Mouse (Mus musculus): ENCODE data around the gene Dip2b.

Gene Dip2b

DNA sequence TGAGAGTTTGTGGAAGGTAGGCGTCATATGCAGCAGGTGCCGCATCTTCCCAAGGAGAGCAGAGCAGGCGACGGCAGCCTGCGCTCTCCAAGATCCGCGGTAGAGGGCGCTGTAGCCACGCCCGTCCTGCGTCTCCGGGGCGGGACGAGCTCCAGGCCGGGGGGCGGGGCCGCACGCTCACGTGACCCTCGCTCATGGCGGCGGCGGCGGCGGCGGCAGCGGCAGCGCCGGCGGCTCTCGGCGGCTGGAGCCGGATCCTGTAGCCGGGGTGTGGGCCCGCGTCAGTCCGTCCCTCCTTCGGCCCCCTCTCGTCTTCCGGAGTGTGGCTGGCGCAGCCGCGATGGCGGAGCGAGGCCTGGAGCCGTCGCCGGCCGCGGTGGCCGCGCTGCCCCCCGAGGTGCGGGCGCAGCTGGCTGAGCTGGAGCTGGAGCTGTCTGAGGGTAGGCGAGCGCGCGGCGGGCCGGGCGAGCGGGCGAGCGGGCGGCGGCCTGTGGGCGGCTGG, at the start of gene Dip2b:
TSS of gene Dip2b (plus strand) at position 195 of the 502 bp plus-strand sequence.
- peak; percentile 85 to 93 for DNase-seq (ENCODE audit: low read depth in 1 of 2, low spot score in 2 of 2)

DNA sequence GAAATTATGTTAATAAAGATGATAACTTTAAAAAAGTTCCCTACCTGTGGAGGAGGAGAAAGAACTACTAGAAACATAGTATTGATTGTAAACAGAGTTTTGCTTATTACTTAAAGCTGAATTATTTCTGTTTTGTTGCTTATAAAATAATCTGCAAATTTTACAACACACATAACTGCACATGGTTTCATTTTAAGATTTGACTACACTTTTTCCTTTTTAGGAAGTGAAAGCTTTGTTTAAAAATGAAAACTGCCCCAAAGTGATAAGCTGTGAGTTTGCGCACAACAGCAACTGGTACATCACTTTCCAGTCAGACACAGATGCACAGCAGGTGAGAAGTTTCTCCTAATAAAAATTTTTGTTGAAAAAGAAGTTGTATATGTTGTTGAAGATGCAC, 45.4 kb upstream of the Dip2b start:
- no peak for DNase-seq (ENCODE audit: low read depth in 1 of 2, low spot score in 2 of 2)

GRCm38 (mm10) chr15:99997114-99997804, 41.2 kb upstream of the Dip2b start:
- DNase-seq (ENCODE audit: low read depth in 1 of 2, low spot score in 2 of 2): no peak

- no peak for DNase-seq (ENCODE audit: low read depth in 1 of 2, low spot score in 2 of 2)
Measured at GRCm38 (mm10) chr15:99999390-99999789, 39.1 kb upstream of the Dip2b start.

GRCm38 (mm10) chr15:100004677-100005273, 33.7 kb upstream of the Dip2b start:
- DNase-seq (ENCODE audit: low read depth in 1 of 2, low spot score in 2 of 2): no peak

DNA sequence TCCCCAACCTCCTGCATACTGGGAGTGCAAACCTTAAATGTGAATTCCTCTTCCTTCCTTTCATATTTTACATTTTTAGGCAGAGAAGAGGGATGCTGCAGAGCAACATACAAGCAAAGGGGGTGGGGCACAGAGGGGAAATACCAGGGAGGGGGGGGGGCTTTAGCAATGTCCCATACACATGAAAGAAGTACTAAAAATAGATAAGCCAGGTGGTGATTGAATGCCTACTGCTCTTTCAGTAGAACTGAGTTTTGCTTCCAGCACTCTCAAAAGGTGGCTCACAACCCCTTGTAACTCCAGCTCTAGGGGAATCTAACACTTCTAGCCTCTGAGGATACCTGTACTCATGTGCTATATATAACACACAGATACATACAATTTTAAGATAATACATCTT, 32.3 kb upstream of the Dip2b start:
- no peak for DNase-seq (ENCODE audit: low read depth in 1 of 2, low spot score in 2 of 2)

GRCm38 (mm10) chr15:100018280-100018899, 20.1 kb upstream of the Dip2b start:
- DNase-seq (ENCODE audit: low read depth in 1 of 2, low spot score in 2 of 2): no peak

DNA sequence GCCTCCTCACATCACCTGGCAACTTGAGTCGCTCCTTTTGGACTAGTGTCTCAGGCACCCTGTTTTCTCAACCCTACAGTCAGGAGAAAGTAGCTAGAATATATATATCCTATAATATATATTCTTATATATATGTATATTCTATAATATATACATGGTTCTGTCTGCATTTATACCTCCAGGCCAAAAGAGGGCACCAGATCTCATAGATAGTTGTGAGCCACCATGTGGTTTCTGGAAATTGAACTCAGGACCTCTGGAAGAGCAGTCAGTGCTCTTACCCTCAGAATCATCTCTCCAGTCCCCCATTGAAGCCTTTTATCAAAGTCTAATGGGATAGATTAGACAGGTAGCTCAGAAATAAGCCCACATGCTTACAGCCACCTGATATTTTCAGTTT, 17.3 kb upstream of the Dip2b start:
- no peak for DNase-seq (ENCODE audit: low read depth in 1 of 2, low spot score in 2 of 2)

DNA sequence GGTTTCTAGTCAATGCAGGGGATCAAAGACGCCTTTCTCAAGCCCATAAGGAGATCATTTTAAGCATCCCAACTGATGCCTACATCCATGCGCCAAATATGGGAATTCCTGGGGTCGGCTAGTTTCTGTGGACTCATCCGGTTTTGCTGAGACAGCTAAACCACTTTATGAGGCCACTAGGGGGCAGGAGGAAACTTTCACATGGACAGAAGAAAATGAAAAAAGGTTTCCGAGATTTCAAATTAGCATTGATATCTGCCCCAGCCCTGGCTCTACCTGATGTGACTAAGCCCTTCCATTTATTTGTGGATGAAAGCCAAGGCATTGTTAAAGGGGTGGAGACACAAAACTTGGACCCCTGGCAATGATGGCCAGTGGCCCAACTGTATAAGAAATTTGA, 15.5 kb upstream of the Dip2b start:
- no peak for DNase-seq (ENCODE audit: low read depth in 1 of 2, low spot score in 2 of 2)

GRCm38 (mm10) chr15:100025076-100025834, 13.2 kb upstream of the Dip2b start:
- DNase-seq (ENCODE audit: low read depth in 1 of 2, low spot score in 2 of 2): no peak

GRCm38 (mm10) chr15:100028133-100028532, 10.3 kb upstream of the Dip2b start:
- no peak for DNase-seq (ENCODE audit: low read depth in 1 of 2, low spot score in 2 of 2)

DNA sequence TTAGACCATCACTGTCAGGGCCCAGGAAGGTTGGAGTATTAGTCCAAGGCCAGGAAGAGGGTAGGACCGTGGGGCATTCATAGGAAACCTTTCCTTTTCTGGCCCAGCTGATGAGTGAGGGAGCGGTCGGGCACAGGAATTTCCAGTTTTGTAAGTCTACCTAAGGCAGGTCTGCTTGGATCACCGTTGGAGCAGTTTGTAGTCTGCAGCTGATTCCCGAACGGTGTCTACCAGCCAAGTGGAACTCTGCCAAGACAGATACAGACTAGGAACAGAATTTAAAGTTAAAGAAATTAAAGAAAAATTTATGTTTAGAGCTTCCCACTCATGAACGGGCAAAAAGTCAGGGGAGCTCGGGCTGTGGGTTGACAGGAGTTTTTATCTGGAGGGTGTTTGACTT, 9.0 kb upstream of the Dip2b start:
- no peak for DNase-seq (ENCODE audit: low read depth in 1 of 2, low spot score in 2 of 2)

DNA sequence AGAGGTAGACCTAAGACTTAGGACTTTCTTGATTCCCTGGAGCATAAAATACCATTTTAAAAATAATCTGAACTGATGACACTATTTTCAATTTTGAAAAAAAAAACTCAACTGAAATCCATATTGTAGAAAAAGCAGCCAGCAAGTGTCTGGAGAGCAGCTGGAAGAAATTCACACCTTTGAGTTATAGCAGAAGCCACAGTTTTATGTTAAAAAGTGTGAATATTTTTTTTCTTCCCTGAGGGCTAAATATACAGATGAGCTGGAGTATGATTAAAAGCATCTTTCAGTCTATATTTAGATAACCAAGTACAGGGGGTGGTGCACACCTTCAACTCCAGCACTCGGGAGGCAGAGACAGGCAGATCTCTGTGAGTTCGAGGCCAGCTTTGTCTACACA, 8.6 kb upstream of the Dip2b start:
- DNase-seq (ENCODE audit: low read depth in 1 of 2, low spot score in 2 of 2): no peak

DNA sequence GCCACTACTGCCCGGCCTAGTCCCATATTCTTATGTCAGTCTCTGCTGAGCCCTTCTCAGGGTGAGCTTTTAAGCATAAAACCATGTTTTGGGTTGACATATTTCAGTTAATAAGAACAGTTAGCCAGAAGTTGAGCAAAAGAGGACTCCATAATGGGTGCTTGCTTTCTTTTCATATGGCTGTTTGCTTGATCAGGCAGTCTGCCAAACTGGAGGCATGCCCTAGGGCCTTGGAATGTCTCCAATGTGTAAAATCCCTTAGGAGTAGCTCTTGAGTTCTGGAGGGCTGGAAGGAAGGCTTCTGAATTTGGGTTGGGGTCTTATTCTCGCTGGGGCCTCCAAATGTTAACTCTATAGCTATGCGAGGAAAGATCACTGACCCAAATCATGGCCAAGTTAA, 5.9 kb upstream of the Dip2b start:
- DNase-seq (ENCODE audit: low read depth in 1 of 2, low spot score in 2 of 2): no peak

GRCm38 (mm10) chr15:100039001-100039701, 687 bp downstream of the Dip2b start:
- DNase-seq (ENCODE audit: low read depth in 1 of 2, low spot score in 2 of 2): peak in 1 of 2 experiments; percentile 57

DNA sequence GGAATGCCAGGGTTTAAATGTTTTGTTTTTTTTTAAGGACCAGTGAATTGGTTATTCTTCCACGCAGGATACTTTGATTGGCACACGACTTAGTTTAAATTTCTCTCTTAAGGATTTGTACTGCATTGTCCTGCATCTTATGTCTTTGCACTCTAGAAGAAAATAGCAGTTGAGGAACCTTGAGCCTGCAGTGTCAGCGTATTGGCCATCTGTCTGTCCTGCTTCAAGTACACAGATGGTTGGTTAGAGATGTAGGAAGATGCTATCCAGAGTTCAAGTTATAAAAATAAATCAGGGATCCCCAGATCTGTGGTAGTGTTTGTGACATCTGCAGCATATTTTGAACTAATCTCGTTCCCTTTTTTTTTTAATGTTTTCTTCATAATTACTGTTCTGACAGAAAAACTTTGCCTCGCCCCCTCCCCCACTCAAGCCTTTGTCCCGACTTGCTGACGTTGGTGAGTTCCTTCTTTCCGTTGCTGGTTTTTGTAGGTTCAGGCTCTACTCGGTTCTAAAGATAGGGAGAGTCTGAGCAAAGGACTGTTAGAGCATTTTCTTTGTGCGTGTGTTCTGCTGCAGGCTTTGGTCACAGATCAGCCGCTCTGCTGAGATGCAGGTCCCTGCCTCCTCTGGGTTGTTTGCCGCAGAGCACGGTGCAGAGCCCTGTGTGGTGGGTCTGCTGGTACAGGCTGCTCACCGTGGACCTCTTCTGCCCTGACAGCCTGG, 2.2 kb downstream of the Dip2b start:
- no peak for DNase-seq (ENCODE audit: low read depth in 1 of 2, low spot score in 2 of 2)

DNA sequence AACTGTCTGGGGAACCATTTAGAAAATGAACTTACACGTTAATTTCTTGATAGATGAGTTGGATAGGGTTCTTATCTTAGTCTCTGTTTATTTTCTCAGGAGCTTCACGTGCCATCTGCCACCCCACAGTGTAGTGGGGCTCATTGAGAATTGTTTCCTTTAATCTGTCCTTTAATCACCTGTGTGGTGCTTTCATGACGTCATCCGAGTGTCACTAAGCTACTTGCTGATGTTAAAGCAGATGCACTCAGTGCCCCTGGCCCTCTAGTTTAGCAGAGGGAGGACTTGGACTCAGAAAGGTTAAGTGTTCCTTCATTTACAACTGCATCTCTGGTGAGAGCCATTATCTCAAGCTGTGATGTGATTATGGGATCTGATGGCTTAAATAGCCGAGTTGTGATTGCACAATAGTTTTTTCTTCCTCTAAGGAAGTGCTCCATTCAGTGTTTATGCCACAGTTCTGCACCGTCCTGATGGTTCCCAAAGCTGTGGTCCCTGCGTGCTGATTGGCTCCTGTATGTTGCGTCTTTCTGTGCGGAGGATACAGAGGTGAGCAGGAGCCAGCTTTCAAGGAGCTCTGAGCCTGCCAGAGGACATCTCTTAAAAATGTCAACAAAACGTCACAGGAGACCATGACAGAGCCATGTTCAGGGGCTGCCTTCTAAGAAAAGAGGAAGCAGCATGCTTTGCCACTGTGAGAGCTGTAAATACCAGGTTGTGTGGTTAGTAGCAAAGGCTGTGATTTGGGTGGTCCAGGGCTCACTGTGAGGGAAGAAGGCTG, 3.0 kb downstream of the Dip2b start:
- peak in 1 of 2 experiments; percentile 31 for DNase-seq (ENCODE audit: low read depth in 1 of 2, low spot score in 2 of 2)

DNA sequence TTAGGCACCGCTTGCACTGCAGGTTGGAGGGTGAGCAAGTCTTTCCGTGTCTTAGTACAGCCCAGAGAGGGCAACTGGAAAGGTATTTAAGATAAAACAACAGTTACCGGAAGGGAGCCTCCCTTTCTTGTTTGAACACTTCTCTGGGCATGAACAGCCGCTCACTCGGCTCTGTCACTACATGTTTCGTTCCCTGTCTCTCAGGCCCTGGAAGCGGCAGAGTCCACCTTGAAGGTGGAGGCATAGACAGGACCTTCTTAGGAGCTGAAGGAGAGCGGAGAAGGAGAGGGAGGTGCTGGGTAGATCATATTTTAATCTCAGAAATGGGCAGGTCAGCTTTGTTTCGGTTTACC, 3.6 kb downstream of the Dip2b start:
- DNase-seq (ENCODE audit: low read depth in 1 of 2, low spot score in 2 of 2): no peak

DNA sequence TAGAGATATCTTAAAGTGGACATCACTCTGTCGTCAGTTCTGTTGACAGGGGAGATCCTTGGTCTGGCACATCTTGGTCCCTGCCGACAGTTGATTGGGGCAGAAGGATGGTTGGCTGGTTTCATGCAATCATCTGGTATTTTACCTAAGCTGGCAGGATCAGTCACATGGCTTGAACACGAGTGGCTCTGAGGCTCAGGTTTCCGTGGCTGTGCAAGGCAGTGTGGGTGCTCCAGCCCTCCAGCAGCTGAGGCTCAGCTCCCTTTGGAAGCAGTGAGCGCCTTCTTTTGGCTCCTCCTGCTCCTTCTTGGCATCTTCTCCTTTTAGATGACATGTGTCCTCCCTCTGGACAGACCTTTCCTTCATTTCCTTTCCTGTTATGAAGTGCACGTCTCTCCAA, 7.1 kb downstream of the Dip2b start:
- DNase-seq (ENCODE audit: low read depth in 1 of 2, low spot score in 2 of 2): no peak

Measured in monocyte, adult 2 months (primary cell).